Mouse (Mus musculus): ENCODE measurements around the gene Trim6. TPM values are rescaled to one million over a fixed set of nuclear protein-coding genes. Genes with fewer than 3 reads are reported as not detected.
"Not testable (repeated sequence)": the region's sequence is repeated elsewhere in the genome, so short reads cannot be mapped to it uniquely, and the experiment has no call there.

Gene Trim6
- polyA plus RNA-seq, 1 experiment from 2014 or later = 1.9 TPM

- peak within 1 kb of the TSS; percentile 55 to 70 for H3K27ac ChIP-seq (replicated peaks in 1 of 2; ENCODE audit: control insufficient read depth in 1 of 2, insufficient read depth in 1 of 2, low read depth in 2 of 2, low read length in 2 of 2)
Measured at GRCm38 (mm10) chr7:104244287-104245181, 25.9 kb downstream of the Trim6 start, which contains the start of gene Trim34a. TSS of gene Trim34a (plus strand) at chr7:104244457.

GRCm38 (mm10) chr7:104260380-104260779, 41.8 kb downstream of the Trim6 start:
- 76% methylated on average over 4 of the region's 4 CpGs for WGBS
- H3K36me3 ChIP-seq (ENCODE audit: control insufficient read depth, insufficient read depth, low read length); H3K4me3 ChIP-seq (ENCODE audit: control insufficient read depth in 1 of 2, insufficient read depth in 1 of 2, low read depth in 1 of 2, low read length in 2 of 2): not testable (repeated sequence)

More at GRCm38 (mm10) chr7:104244287-104245181, 25.9 kb downstream of the Trim6 start, which contains the start of gene Trim34a:
- peak within 1 kb of the TSS; percentile 75 for H3K9ac ChIP-seq (ENCODE audit: low read length)
- 4% methylated on average over 13 of the region's 13 CpGs for WGBS
- H3K4me1 ChIP-seq (ENCODE audit: control insufficient read depth in 2 of 2, insufficient read depth in 2 of 2, low read length in 2 of 2) = no peaks in the 10 kb centered on the region
- no peaks in the 10 kb centered on the region for H3K36me3 ChIP-seq (ENCODE audit: control insufficient read depth, insufficient read depth, low read length)
- no peaks in the 10 kb centered on the region for H3K9me3 ChIP-seq (ENCODE audit: control insufficient read depth, low read length)
- no peaks in the 10 kb centered on the region for H3K27me3 ChIP-seq (ENCODE audit: control insufficient read depth, insufficient read depth, low read length)
- peak within 1 kb of the TSS; percentile 56 to 83 for H3K4me3 ChIP-seq (ENCODE audit: control insufficient read depth in 1 of 2, insufficient read depth in 1 of 2, low read depth in 1 of 2, low read length in 2 of 2)
- peak; percentile 64; the same call in 1 of the 2 replicates for ATAC-seq (ENCODE audit: insufficient number of reproducible peaks, insufficient read depth, low FRiP score, low read depth)
- peak within 1 kb of the TSS; percentile 76 for H3K4me2 ChIP-seq (ENCODE audit: low read length)

GRCm38 (mm10) chr7:104265335-104265734, 46.7 kb downstream of the Trim6 start:
- 39% methylated on average over 2 of the region's 5 CpGs for WGBS
- H3K36me3 ChIP-seq (ENCODE audit: control insufficient read depth, insufficient read depth, low read length); H3K9ac ChIP-seq (ENCODE audit: low read length); H3K4me3 ChIP-seq (ENCODE audit: control insufficient read depth in 1 of 2, insufficient read depth in 1 of 2, low read depth in 1 of 2, low read length in 2 of 2); H3K27me3 ChIP-seq (ENCODE audit: control insufficient read depth, insufficient read depth, low read length); H3K4me2 ChIP-seq (ENCODE audit: low read length); H3K27ac ChIP-seq (replicated peaks in 1 of 2; ENCODE audit: control insufficient read depth in 1 of 2, insufficient read depth in 1 of 2, low read depth in 2 of 2, low read length in 2 of 2); H3K9me3 ChIP-seq (ENCODE audit: control insufficient read depth, low read length); H3K4me1 ChIP-seq (ENCODE audit: control insufficient read depth in 2 of 2, insufficient read depth in 2 of 2, low read length in 2 of 2): not testable (repeated sequence)
- peak; percentile 56; the same call in 1 of the 2 replicates for ATAC-seq (ENCODE audit: insufficient number of reproducible peaks, insufficient read depth, low FRiP score, low read depth)

More at GRCm38 (mm10) chr7:104260380-104260779, 41.8 kb downstream of the Trim6 start:
- ATAC-seq (ENCODE audit: insufficient number of reproducible peaks, insufficient read depth, low FRiP score, low read depth); H3K9me3 ChIP-seq (ENCODE audit: control insufficient read depth, low read length); H3K9ac ChIP-seq (ENCODE audit: low read length); H3K4me2 ChIP-seq (ENCODE audit: low read length); H3K27ac ChIP-seq (replicated peaks in 1 of 2; ENCODE audit: control insufficient read depth in 1 of 2, insufficient read depth in 1 of 2, low read depth in 2 of 2, low read length in 2 of 2); H3K4me1 ChIP-seq (ENCODE audit: control insufficient read depth in 2 of 2, insufficient read depth in 2 of 2, low read length in 2 of 2); H3K27me3 ChIP-seq (ENCODE audit: control insufficient read depth, insufficient read depth, low read length): not testable (repeated sequence)

- H3K36me3 ChIP-seq (ENCODE audit: control insufficient read depth, insufficient read depth, low read length); ATAC-seq (ENCODE audit: insufficient number of reproducible peaks, insufficient read depth, low FRiP score, low read depth); H3K27ac ChIP-seq (replicated peaks in 1 of 2; ENCODE audit: control insufficient read depth in 1 of 2, insufficient read depth in 1 of 2, low read depth in 2 of 2, low read length in 2 of 2); H3K4me1 ChIP-seq (ENCODE audit: control insufficient read depth in 2 of 2, insufficient read depth in 2 of 2, low read length in 2 of 2); H3K9ac ChIP-seq (ENCODE audit: low read length); H3K4me2 ChIP-seq (ENCODE audit: low read length); H3K27me3 ChIP-seq (ENCODE audit: control insufficient read depth, insufficient read depth, low read length); H3K9me3 ChIP-seq (ENCODE audit: control insufficient read depth, low read length); H3K4me3 ChIP-seq (ENCODE audit: control insufficient read depth in 1 of 2, insufficient read depth in 1 of 2, low read depth in 1 of 2, low read length in 2 of 2): not testable (repeated sequence)
- WGBS = 68% methylated on average over 3 of the region's 3 CpGs
Measured at GRCm38 (mm10) chr7:104279361-104279760, 60.8 kb downstream of the Trim6 start.

Other genes with a start within 250 kb of the Trim6 start
- gene Olfr635, start 247.6 kb upstream of the Trim6 start, polyA plus RNA-seq (2014; fragmentation: Nextera tagmentation; extraction: Ambion mirVana) = not detected in 2 replicates
- not detected in 2 replicates for gene Olfr638, start 220.0 kb upstream of the Trim6 start, polyA plus RNA-seq (2014; fragmentation: Nextera tagmentation; extraction: Ambion mirVana)
- 0.03 TPM in 1 of 2 replicates, not detected in the other for gene Olfr639, start 201.5 kb upstream of the Trim6 start, polyA plus RNA-seq (2014; fragmentation: Nextera tagmentation; extraction: Ambion mirVana)
- gene Olfr640, start 193.2 kb upstream of the Trim6 start, polyA plus RNA-seq (2014; fragmentation: Nextera tagmentation; extraction: Ambion mirVana) = not detected in 2 replicates
- not detected in 2 replicates for gene Olfr641, start 183.3 kb upstream of the Trim6 start, polyA plus RNA-seq (2014; fragmentation: Nextera tagmentation; extraction: Ambion mirVana)
- gene Olfr642, start 166.1 kb upstream of the Trim6 start, polyA plus RNA-seq (2014; fragmentation: Nextera tagmentation; extraction: Ambion mirVana) = not detected in 2 replicates
- not detected in 2 replicates for gene 4930516K23Rik, start 157.3 kb upstream of the Trim6 start, polyA plus RNA-seq (2014; fragmentation: Nextera tagmentation; extraction: Ambion mirVana)
- not detected in 2 replicates for gene Olfr644, start 146.9 kb upstream of the Trim6 start, polyA plus RNA-seq (2014; fragmentation: Nextera tagmentation; extraction: Ambion mirVana)
- gene Olfr645, start 133.3 kb upstream of the Trim6 start, polyA plus RNA-seq (2014; fragmentation: Nextera tagmentation; extraction: Ambion mirVana) = not detected in 2 replicates
- gene Olfr646, start 113.9 kb upstream of the Trim6 start, polyA plus RNA-seq (2014; fragmentation: Nextera tagmentation; extraction: Ambion mirVana) = not detected in 2 replicates
- gene Ubqln5, start 89.0 kb upstream of the Trim6 start, polyA plus RNA-seq (2014; fragmentation: Nextera tagmentation; extraction: Ambion mirVana) = not detected in 2 replicates
- not detected in 2 replicates for gene Olfr643, start 81.4 kb upstream of the Trim6 start, polyA plus RNA-seq (2014; fragmentation: Nextera tagmentation; extraction: Ambion mirVana)
- not detected in 2 replicates for gene Ubqln3, start 75.5 kb upstream of the Trim6 start, polyA plus RNA-seq (2014; fragmentation: Nextera tagmentation; extraction: Ambion mirVana)
- gene Ubqlnl, start 68.2 kb upstream of the Trim6 start, polyA plus RNA-seq (2014; fragmentation: Nextera tagmentation; extraction: Ambion mirVana) = not detected in 2 replicates
- gene Olfm5, start 54.0 kb upstream of the Trim6 start, polyA plus RNA-seq (2014; fragmentation: Nextera tagmentation; extraction: Ambion mirVana) = not detected in 2 replicates
- 0.08 and 0.39 TPM in 2 replicates for gene Olfr648, start 35.4 kb upstream of the Trim6 start, polyA plus RNA-seq (2014; fragmentation: Nextera tagmentation; extraction: Ambion mirVana)
- gene Olfr649, start 22.8 kb upstream of the Trim6 start, polyA plus RNA-seq (2014; fragmentation: Nextera tagmentation; extraction: Ambion mirVana) = not detected in 2 replicates
- 3.6 and 4.7 TPM in 2 replicates for gene Trim34a, start 25.7 kb downstream of the Trim6 start, polyA plus RNA-seq (2014; fragmentation: Nextera tagmentation; extraction: Ambion mirVana)
- gene Trim5, start 69.3 kb downstream of the Trim6 start, polyA plus RNA-seq (2014; fragmentation: Nextera tagmentation; extraction: Ambion mirVana) = 0.47 and 0.54 TPM in 2 replicates
- gene Trim12a, start 96.7 kb downstream of the Trim6 start, polyA plus RNA-seq (2014; fragmentation: Nextera tagmentation; extraction: Ambion mirVana) = 8.0 and 9.5 TPM in 2 replicates
- gene Trim34b, start 110.7 kb downstream of the Trim6 start, polyA plus RNA-seq (2014; fragmentation: Nextera tagmentation; extraction: Ambion mirVana) = 0.20 TPM in 1 of 2 replicates, not detected in the other
- 2.0 and 2.6 TPM in 2 replicates for gene Trim12c, start 134.6 kb downstream of the Trim6 start, polyA plus RNA-seq (2014; fragmentation: Nextera tagmentation; extraction: Ambion mirVana)
- gene Trim30b, start 151.1 kb downstream of the Trim6 start, polyA plus RNA-seq (2014; fragmentation: Nextera tagmentation; extraction: Ambion mirVana) = not detected in 2 replicates
- 0.11 and 0.23 TPM in 2 replicates for gene Trim30c, start 182.0 kb downstream of the Trim6 start, polyA plus RNA-seq (2014; fragmentation: Nextera tagmentation; extraction: Ambion mirVana)
- 1.2 and 1.6 TPM in 2 replicates for gene Trim30a, start 246.4 kb downstream of the Trim6 start, polyA plus RNA-seq (2014; fragmentation: Nextera tagmentation; extraction: Ambion mirVana)

Measured in heart, embryonic 14.5 days (tissue).